Mouse (Mus musculus) central nervous system, embryonic 11.5 days (tissue): Measurements from ENCODE around the gene Krtap28-13. TPM values are rescaled to one million over a fixed set of nuclear protein-coding genes. Genes with fewer than 3 reads are reported as not detected.

ENCODE experiments used
- polyA plus RNA-seq: library from polyadenylated mRNA; depleted of rRNA; stranded (reverse); fragments of >200 nt; gene quantifications from 2 replicates; pipeline ENCODE4 v1.2.3, GENCODE M21; 2012; rRNA removed

Gene Krtap28-13
- polyA plus RNA-seq, result not detected in 2 replicates

DNA sequence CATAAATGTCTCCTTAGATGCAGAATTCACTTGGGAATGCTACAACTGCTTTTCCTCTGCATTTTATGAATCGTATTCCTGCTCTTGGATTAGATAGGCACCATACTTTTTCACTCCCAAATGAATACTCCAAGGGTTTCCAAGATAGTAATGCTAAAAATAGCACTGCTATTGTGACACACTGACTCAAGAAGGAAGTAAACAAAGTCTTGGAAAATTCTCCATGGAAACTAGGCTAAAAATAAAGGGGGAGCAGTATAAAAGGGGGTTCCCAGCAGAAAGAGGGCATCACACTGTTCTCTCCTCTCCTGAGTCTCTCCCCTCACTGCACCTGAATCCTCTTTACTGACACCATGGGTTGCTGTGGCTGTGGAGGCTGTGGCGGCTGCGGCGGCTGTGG is at the start of gene Krtap28-13:
Gene Krtap28-13 (plus strand): TSS at position 288 of the 400 bp plus-strand sequence.

DNA sequence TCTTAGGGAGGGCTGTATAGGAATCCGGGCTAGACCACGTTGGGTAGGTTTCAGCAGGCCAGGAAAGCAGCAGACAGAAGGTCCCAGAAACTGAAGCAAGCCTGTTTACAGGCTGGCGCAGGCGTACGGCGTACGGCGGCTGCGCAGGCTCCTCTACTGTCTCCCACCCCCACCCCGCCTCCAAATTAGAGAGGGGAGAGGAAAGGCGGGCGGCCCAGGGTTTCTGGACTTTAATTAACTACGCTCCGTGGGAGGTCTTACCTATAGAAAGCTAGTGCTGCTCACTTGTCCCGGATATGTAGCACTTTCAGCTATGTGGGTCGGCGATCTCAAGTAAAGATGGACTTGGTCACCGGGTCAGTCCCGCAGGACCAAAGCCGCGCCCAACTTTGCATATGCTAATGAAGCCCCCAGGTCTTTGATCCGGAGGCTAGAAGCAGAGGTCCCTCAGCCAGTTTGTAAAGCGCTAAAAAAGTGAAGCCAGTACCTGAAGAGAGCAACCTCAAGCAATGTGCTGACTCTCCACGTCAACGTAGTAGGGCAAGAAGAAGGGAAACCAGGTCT is 22.5 kb upstream of the Krtap28-13 start, which contains the start of gene Slc19a3:
Gene Slc19a3 (minus strand): TSS at position 340 of the 564 bp plus-strand sequence.

DNA sequence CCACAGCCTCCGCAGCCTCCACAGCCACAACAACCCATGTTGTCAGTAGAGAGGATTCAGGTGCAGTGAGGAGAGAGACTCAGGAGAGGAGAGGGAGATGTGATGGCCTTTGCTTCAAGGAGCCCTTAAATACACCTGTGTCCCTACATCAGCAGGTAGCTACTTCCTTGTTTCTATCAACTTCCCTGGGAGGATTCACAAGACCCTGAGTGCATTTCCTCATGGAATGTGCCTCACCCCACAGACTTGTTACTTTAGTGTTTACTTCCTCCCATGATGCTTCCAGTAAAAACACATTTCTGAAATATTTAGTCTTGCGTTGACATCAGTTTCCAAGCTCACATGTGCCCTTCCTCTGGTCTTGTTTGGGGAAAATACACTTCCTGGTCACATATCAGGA is 18.4 kb upstream of the Krtap28-13 start, which contains the start of gene Krtap28-10:
Gene Krtap28-10 (minus strand): TSS at position 101 of the 400 bp plus-strand sequence.

DNA sequence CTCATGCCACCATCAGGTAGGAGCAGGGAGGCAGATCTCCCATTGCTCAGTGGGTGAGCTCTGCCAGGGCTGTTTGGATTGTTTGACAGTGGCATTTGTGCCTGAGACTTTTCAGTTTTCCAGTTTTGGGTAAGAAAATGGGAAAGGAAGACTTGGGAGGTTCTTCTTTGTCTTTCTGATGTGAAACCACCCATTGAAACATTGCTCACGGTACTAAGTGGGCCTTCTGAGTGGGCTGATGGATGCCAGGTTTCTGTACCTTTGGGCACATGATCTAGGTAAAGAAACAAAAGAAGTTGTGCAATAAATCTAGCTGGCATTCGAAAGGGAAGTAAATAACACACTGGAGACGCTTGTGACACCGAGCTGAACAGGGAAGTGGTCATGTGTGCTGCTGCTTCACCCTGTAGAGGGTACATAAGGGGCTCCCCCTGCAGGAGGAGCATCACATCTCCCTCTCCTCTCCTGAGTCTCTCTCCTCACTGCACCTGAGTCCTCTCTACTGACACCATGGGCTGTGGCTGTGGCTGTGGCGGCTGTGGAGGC is 15.8 kb upstream of the Krtap28-13 start, which contains the start of gene Gm47969:
Gene Gm47969 (plus strand): TSS at position 51 of the 546 bp plus-strand sequence.

DNA sequence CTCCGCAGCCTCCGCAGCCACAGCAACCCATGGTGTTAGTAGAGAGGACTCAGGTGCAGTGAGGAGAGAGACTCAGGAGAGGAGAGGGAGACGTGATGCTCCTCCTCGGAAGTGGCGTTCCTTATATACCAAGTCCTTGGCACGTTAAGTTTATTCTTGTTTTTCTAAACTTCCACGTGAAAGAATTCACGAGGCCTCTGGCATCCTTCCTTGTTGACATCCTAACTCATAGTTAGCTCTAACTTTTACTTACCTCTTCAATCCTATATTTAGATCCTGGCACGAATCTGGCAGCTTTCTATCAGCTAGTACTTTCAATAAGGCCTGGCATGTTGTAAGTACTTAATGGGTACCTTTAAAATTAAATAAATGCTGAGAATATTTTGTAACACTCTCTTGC is 1.5 kb upstream of the Krtap28-13 start, which contains the start of gene A030005K14Rik:
Gene A030005K14Rik (minus strand): TSS at position 101 of the 400 bp plus-strand sequence.

Other genes starting within 250 kb of the Krtap28-13 start
- gene Agfg1, start 221.4 kb upstream of the Krtap28-13 start, polyA plus RNA-seq, result 32.4 and 50.4 TPM in 2 replicates
- 1.8 and 2.1 TPM in 2 replicates for gene A030005L19Rik, start 147.6 kb upstream of the Krtap28-13 start, polyA plus RNA-seq
- gene A030014E15Rik, start 136.0 kb upstream of the Krtap28-13 start, polyA plus RNA-seq, result 0.06 and 0.14 TPM in 2 replicates
- gene Gm6217, start 129.5 kb upstream of the Krtap28-13 start, polyA plus RNA-seq, result not detected in 2 replicates
- gene A030003K21Rik, start 117.5 kb upstream of the Krtap28-13 start, polyA plus RNA-seq, result not detected in 2 replicates
- not detected in 2 replicates for gene Gm7544, start 104.9 kb upstream of the Krtap28-13 start, polyA plus RNA-seq
- gene Gm47955, start 100.6 kb upstream of the Krtap28-13 start, polyA plus RNA-seq, result not detected in 2 replicates
- gene Gm47959, start 60.4 kb upstream of the Krtap28-13 start, polyA plus RNA-seq, result not detected in 2 replicates
- 0.44 and 0.73 TPM in 2 replicates for gene Slc19a3, start 22.5 kb upstream of the Krtap28-13 start, polyA plus RNA-seq
- not detected in 2 replicates for gene Krtap28-10, start 18.4 kb upstream of the Krtap28-13 start, polyA plus RNA-seq
- not detected in 2 replicates for gene Gm47969, start 16.0 kb upstream of the Krtap28-13 start, polyA plus RNA-seq
- not detected in 2 replicates for gene A030005K14Rik, start 1.6 kb upstream of the Krtap28-13 start, polyA plus RNA-seq
- not detected in 2 replicates for gene Ccl20, start 55.8 kb downstream of the Krtap28-13 start, polyA plus RNA-seq
- gene Daw1, start 98.8 kb downstream of the Krtap28-13 start, polyA plus RNA-seq, result 0.40 and 0.55 TPM in 2 replicates